Mouse (Mus musculus) kidney, adult 2 months (tissue): Measurements from ENCODE around the gene Trabd2b. TPM values are rescaled to one million over a fixed set of nuclear protein-coding genes. Genes with fewer than 3 reads are reported as not detected.
A peak's percentile ranks its signal among the peaks of the same experiment; 100 is the strongest.

Experiments used
- DNase-seq: peaks from one replicate; pipeline ENCODE4 v3.0.0; 2021
- H3K27ac ChIP-seq: fragments of 200-500 bp; 2 replicates; pipeline ENCODE4 v1.5.1; 2012; ENCODE audit warnings: low read depth, low read length, control low read depth, inconsistent platforms; ENCODE audit not compliant: insufficient read depth
- H3K27me3 ChIP-seq: fragments of 200-500 bp; replicated peaks from 2 replicates; pipeline ENCODE4 v1.6.1; 2012; ENCODE audit warnings: mild to moderate bottlenecking, moderate library complexity, low read length, inconsistent platforms; ENCODE audit not compliant: control insufficient read depth, insufficient read depth
- H3K36me3 ChIP-seq: fragments of 200-500 bp; 2 replicates; pipeline ENCODE4 v1.6.1; 2012; ENCODE audit warnings: mild to moderate bottlenecking, moderate library complexity, low read length, inconsistent platforms; ENCODE audit not compliant: control insufficient read depth, insufficient read depth
- H3K4me1 ChIP-seq: fragments of 200-500 bp; 2 replicates; pipeline ENCODE4 v1.6.1; 2011; ENCODE audit warnings: low read length; ENCODE audit not compliant: control insufficient read depth, insufficient read depth
- H3K4me3 ChIP-seq: fragments of 200-500 bp; 2 replicates; pipeline ENCODE4 v1.5.1; 2011; ENCODE audit warnings: mild to moderate bottlenecking, low read depth, low read length, control low read depth; ENCODE audit not compliant: insufficient read depth
- CTCF ChIP-seq: fragments of 200-500 bp; conservative IDR thresholded peaks from 2 replicates; pipeline ENCODE4 v1.5.1; 2011; ENCODE audit warnings: low read depth, mild to moderate bottlenecking, control low read depth, low read length, moderate library complexity, mixed read lengths; ENCODE audit not compliant: insufficient read depth, insufficient read length
- POLR2A ChIP-seq: fragments of 200-500 bp; IDR thresholded peaks from one replicate; pipeline ENCODE4 v1.6.1; 2011; ENCODE audit warnings: low read depth, low read length, control low read depth
- WGBS: fragments of 180-500 bp; shearing (Covaris S2); methylation state at CpG from one replicate; pipeline ENCODE4 v1.1.7; 2018; 5-methylcytosine and 5-hydroxymethylcytosine counted together
- polyA plus RNA-seq: library from polyadenylated mRNA; depleted of rRNA; stranded (reverse); fragments of >200 nt; gene quantifications from 2 replicates; pipeline ENCODE4 v1.2.3, GENCODE M21; 2012; rRNA removed

Trabd2b gene
- polyA plus RNA-seq, 1 experiment: 32.2 TPM

DNA sequence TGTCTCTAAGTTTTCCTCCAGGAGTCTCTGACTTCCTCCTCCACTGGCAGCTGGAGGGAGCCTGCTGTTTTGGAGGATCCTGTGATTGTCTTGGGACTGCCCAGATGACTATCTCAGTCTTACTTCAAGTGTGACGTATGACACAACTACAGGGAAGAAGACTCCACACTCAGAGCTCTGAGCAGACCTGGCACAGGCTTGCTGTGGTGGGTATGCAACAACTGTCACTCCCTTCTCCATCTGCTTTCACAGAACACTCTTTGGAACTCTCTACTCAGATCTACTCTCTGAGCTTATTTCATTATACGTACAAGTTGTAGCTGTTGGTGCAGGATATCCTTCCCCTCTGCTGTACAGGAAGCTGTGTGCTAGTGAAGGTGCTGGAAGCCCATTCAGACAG lies 251.4 kb downstream of the Trabd2b start:
- no peaks in the 10 kb centered on the region for H3K4me1 ChIP-seq
- DNase-seq: no peak
- H3K27me3 ChIP-seq: no peaks in the 10 kb centered on the region
- H3K27ac ChIP-seq: no peak overlapping the region
- 87% methylated on average over 2 of the region's 2 CpGs for WGBS
- no peaks in the 10 kb centered on the region for H3K36me3 ChIP-seq
- TF ChIP-seq CTCF (no peak), POLR2A (no peak)
- no peak overlapping the region for H3K4me3 ChIP-seq

DNA sequence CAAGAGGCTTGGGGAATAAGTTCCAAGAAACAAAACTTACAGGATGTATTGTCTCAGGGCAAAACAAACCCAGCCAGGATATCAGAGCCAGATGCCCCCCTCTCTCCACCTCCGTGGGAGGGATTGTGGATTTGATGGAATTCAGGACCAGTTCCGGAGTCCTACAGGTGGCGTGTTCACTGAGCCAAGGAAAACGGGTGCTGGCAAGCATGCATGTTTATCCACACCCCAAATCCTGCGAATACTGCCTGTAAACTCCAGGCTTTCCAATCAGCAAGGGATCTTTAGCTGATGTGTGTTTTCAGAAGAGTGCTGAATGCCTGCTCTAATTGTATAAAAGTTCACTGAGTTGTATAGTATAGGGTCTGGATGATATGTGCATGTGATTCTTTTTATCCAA lies 253.4 kb downstream of the Trabd2b start:
- H3K27ac ChIP-seq: no peak overlapping the region
- no peak for TF ChIP-seq POLR2A
- no peak for TF ChIP-seq CTCF
- H3K36me3 ChIP-seq: no peaks in the 10 kb centered on the region
- H3K27me3 ChIP-seq: no peaks in the 10 kb centered on the region
- DNase-seq: no peak
- WGBS: 25% methylated on average over 5 of the region's 5 CpGs
- H3K4me1 ChIP-seq: no peaks in the 10 kb centered on the region
- H3K4me3 ChIP-seq: no peak overlapping the region

DNA sequence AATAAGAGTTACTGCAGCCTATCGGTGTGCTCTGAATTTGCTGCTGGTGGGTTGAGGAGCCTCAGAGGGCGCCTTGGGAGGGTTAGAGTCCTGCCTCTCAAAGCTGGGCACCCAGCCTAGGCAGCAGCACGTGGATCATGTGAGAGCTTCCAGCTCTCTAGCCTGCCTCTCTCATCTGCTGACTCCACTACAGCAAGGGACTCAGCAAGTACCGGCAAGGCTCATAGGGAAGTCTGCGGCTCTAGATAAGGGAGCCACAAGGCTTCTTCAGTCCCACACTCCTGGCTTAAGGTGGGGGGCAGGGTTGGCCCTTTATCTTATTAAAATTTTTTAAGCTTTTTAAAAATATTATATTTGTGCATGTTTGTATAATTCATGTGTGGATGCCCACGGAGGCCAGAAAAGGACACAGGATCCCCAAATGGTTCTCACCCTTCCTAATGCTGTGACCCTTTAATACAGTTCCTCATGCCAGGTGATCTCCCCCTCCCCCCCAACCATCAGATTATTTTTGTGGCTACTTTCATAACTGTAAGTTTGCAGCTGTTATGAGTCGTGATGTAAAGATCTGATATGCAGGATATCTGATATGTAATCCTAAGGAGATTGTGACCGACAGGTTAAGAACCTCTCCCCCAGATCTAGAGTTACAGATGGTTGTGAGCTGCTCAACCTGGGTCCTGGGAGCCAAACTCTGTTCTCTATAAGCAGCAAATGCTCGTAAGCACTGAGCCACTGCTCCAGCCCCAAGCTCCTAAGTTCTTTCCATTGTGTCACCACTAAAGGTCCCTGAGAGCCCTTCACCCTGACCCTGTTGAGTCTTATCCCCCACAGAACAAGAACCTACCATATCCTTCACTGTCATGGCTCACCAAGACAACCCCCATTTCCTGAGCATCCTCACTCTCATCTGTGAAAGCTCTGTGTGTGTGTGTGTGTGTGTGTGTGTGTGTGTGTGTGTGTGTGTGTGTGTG lies 257.8 kb downstream of the Trabd2b start:
- Histone ChIP-seq H3K4me3 (no peak overlapping the region), H3K36me3 (no peaks in the 10 kb centered on the region), H3K4me1 (no peaks in the 10 kb centered on the region), H3K27ac (no peak overlapping the region), H3K27me3 (peaks cover 2% of the 10 kb centered on the region; the same call in 1 of the 2 replicates)
- WGBS: 66% methylated on average over 9 of the region's 9 CpGs
- TF ChIP-seq POLR2A: no peak
- no peak for TF ChIP-seq CTCF
- DNase-seq: peak; percentile 40

Other genes starting within 250 kb of the Trabd2b start
- gene Skint11, start 243.3 kb upstream of the Trabd2b start, polyA plus RNA-seq: not detected in 2 replicates